Comparison of ENCODE assay signal across 26 mouse cellular contexts in the genomic region with DNA sequence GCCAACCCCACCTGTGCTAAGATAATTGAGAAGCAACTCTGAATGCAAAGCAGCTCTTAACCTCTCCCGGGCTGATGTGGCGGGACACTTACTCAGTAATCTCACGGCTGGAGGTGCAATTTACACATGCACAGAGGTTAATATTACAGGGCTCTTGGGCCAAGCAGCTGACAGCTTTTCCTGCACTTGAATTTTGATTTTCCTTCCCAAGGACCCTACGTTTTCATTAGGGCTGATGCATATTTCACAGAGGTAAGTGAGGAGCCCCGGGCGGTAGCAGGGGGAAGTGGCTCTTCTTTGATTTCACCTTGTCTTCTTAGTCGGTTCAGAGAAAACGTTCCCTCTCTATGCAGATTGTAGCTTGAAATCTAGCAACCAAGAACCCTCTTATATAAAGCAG.
"Had no signal": no experiment of that assay in that cellular context is flagged by ENCODE, and none has a peak within 500 bp of the region (broad histone marks: within the 10 kb centered on the region; RNA-seq: fewer than 3 reads in every experiment).

No protein-coding gene starts in this region.

- ATAC-seq: hindbrain, postnatal 0 days; intestine, embryonic 16.5 days; liver, embryonic 12.5 days had no signal

- H3K4me2 ChIP-seq: heart, embryonic 11.5 days; heart, embryonic 13.5 days; heart, embryonic 15.5 days; hindbrain, embryonic 13.5 days; hindbrain, embryonic 15.5 days; kidney, embryonic 15.5 days; limb, embryonic 13.5 days; limb, embryonic 15.5 days; liver, embryonic 12.5 days had no signal

- H3K27me3 ChIP-seq: heart, embryonic 15.5 days; hindbrain, embryonic 13.5 days; hindbrain, embryonic 15.5 days; limb, embryonic 13.5 days; limb, embryonic 15.5 days; liver, embryonic 12.5 days had no signal

- H3K4me1 ChIP-seq: heart, embryonic 13.5 days; heart, embryonic 15.5 days; hindbrain, embryonic 15.5 days; kidney, embryonic 15.5 days; limb, embryonic 13.5 days; limb, embryonic 15.5 days; liver, embryonic 12.5 days had no signal

- DNase-seq: gastrocnemius, postnatal 14 days; gastrocnemius, postnatal 36 days; heart, adult 11 months; heart, adult 2 months; heart, postnatal 14 days; heart, postnatal 36 days; kidney, adult 11 months; kidney, adult 2 months; kidney, adult 9 months; kidney, postnatal 14 days; kidney, postnatal 36 days; layer of hippocampus, adult 9-11 months; layer of hippocampus, postnatal 36 days; left cerebral cortex, postnatal 4 days had no signal

- H3K4me3 ChIP-seq: heart, adult 2 months; heart, embryonic 13.5 days; heart, embryonic 15.5 days; hindbrain, embryonic 13.5 days; hindbrain, embryonic 15.5 days; kidney, embryonic 15.5 days; limb, embryonic 13.5 days; limb, embryonic 15.5 days; liver, embryonic 12.5 days had no signal

- H3K27ac ChIP-seq: heart, adult 2 months; heart, embryonic 13.5 days; heart, embryonic 15.5 days; hindbrain, embryonic 13.5 days; hindbrain, embryonic 15.5 days; hindbrain, postnatal 0 days; kidney, embryonic 15.5 days; kidney, postnatal 0 days; limb, embryonic 13.5 days; limb, embryonic 15.5 days; liver, embryonic 12.5 days had no signal

- H3K36me3 ChIP-seq: heart, embryonic 13.5 days; heart, embryonic 15.5 days; hindbrain, embryonic 13.5 days; hindbrain, embryonic 15.5 days; kidney, embryonic 15.5 days; limb, embryonic 13.5 days; limb, embryonic 15.5 days; liver, embryonic 12.5 days had no signal

- H3K9ac ChIP-seq: heart, embryonic 13.5 days; heart, embryonic 15.5 days; hindbrain, embryonic 13.5 days; hindbrain, embryonic 15.5 days; kidney, embryonic 15.5 days; limb, embryonic 13.5 days; limb, embryonic 15.5 days; liver, embryonic 12.5 days had no signal

- H3K9me3 ChIP-seq: heart, embryonic 13.5 days; heart, embryonic 15.5 days; hindbrain, embryonic 13.5 days; hindbrain, embryonic 15.5 days; kidney, embryonic 15.5 days; limb, embryonic 13.5 days; limb, embryonic 15.5 days; liver, embryonic 12.5 days had no signal
